Mouse (Mus musculus): ENCODE results near the gene Pglyrp1.

DNA sequence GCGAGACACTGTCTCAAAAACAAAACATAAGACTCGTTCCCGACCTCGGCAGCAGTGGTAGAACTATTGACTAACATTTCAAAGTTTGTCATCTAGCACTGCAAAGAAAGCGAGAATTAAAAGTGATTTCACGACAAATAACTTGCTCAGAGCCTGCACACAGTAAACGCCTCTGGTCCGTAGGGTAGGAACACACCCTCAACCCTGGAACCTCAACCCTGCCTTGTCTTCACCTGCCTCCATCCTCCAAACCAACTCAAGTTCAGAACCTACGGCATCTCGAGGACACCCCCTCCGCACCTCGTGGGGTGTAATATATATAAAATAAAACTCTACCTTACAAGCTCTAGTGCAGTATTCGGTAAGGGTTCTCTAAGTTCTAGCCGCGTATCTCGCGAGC is 38.7 kb downstream of the Pglyrp1 start:
- no peak for TF ChIP-seq CHD2 (IDR thresholded peaks at IDR 0.05; ENCODE audit: low read depth, low read length)
- no peak for TF ChIP-seq ZNF384 (IDR thresholded peaks at IDR 0.05; ENCODE audit: low read depth, low read length)
- no peak for TF ChIP-seq MAFK (IDR thresholded peaks at IDR 0.05; ENCODE audit: insufficient read depth, low read depth, low read length)
- TF ChIP-seq HCFC1 (IDR thresholded peaks at IDR 0.05; ENCODE audit: borderline replicate concordance, insufficient read depth, low read length) = no peak
